Mouse (Mus musculus) kidney, embryonic 16.5 days (tissue): ENCODE measurements at regions not wholly inside any gene's neighbourhood (a gene's known extent, or its start where the extent isn't known, plus 50 kb on each side); places are given as distances from the start of the nearest gene placed in this dataset.
"Not testable (repeated sequence)": the region's sequence is repeated elsewhere in the genome, so short reads cannot be mapped to it uniquely, and the experiment has no call there.

ENCODE experiments used
- ATAC-seq: fragments of 200-750 bp; cut with Nextera tagmentation; 2 replicates; pipeline ENCODE4 v1.8.0; 2017; ENCODE audit warnings: moderate TSS enrichment; ENCODE audit not compliant: low FRiP score, low TSS enrichment
- H3K27ac ChIP-seq: fragments of 300-500 bp; sonication (generic); 2 replicates; pipeline ENCODE4 v1.5.1; 2014; ENCODE audit warnings: low read length
- H3K27me3 ChIP-seq: fragments of 300-500 bp; sonication (generic); 2 replicates; pipeline ENCODE4 v1.6.1; 2014; ENCODE audit warnings: low read length, control low read depth, mixed read lengths; ENCODE audit not compliant: insufficient read depth
- H3K36me3 ChIP-seq: fragments of 300-500 bp; sonication (generic); 2 replicates; pipeline ENCODE4 v1.6.1; 2014; ENCODE audit warnings: low read length, control low read depth, mixed read lengths; ENCODE audit not compliant: insufficient read depth
- H3K4me1 ChIP-seq: fragments of 300-500 bp; sonication (generic); 2 replicates; pipeline ENCODE4 v1.6.1; 2014; ENCODE audit warnings: low read length, control low read depth, mixed read lengths; ENCODE audit not compliant: insufficient read depth
- H3K4me2 ChIP-seq: fragments of 300-500 bp; sonication (generic); replicated peaks from 2 replicates; pipeline ENCODE4 v1.6.1; 2014; ENCODE audit warnings: low read depth, low read length
- H3K4me3 ChIP-seq: fragments of 300-500 bp; sonication (generic); 2 replicates; pipeline ENCODE4 v1.5.1; 2014; ENCODE audit warnings: mild to moderate bottlenecking, low read length
- H3K9ac ChIP-seq: fragments of 300-500 bp; sonication (generic); replicated peaks from 2 replicates; pipeline ENCODE4 v1.6.1; 2014; ENCODE audit warnings: low read length
- H3K9me3 ChIP-seq: fragments of 300-500 bp; sonication (generic); 2 replicates; pipeline ENCODE4 v1.6.1; 2016; ENCODE audit warnings: low read length, control low read depth
- WGBS: fragments of 180-500 bp; shearing (Covaris S2); extraction: QIAGEN DNeasy Blood & Tissue Kit; methylation state at CpG from one replicate; pipeline ENCODE4 v1.1.7; 2014; 5-methylcytosine and 5-hydroxymethylcytosine counted together

- Histone ChIP-seq H3K4me3 (no peak overlapping the region), H3K36me3 (no peaks in the 10 kb centered on the region), H3K4me2 (no peak overlapping the region), H3K9ac (no peak overlapping the region), H3K27ac (no peak overlapping the region), H3K9me3 (0 out of 2 replicates have a peak, but pooled peaks cover 2% of the 10 kb centered on the region), H3K4me1 (peaks cover 14% of the 10 kb centered on the region), H3K27me3 (no peaks in the 10 kb centered on the region)
- no peak for ATAC-seq
Measured at GRCm38 (mm10) chr2:63706643-63707042, 391.2 kb downstream of the Fign start.

GRCm38 (mm10) chr2:63706183-63706582 is 391.7 kb downstream of the Fign start:
- 85% methylated on average over 3 of the region's 3 CpGs for WGBS
- no peak overlapping the region for H3K4me2 ChIP-seq

GRCm38 (mm10) chr2:63702333-63703096 is 395.3 kb downstream of the Fign start:
- WGBS: under 1% methylated on average over 22 of the region's 22 CpGs
- peak overlapping the region; percentile 79 for H3K27ac ChIP-seq

More at GRCm38 (mm10) chr2:63706183-63706582, 391.7 kb downstream of the Fign start:
- Histone ChIP-seq H3K27ac (no peak overlapping the region), H3K9ac (no peak overlapping the region), H3K36me3 (no peaks in the 10 kb centered on the region), H3K27me3 (no peaks in the 10 kb centered on the region), H3K4me3 (no peak overlapping the region), H3K9me3 (0 out of 2 replicates have a peak, but pooled peaks cover 2% of the 10 kb centered on the region), H3K4me1 (peaks cover 14% of the 10 kb centered on the region)
- no peak for ATAC-seq

GRCm38 (mm10) chr2:63701861-63702260 is 396.0 kb downstream of the Fign start:
- Histone ChIP-seq H3K4me2 (peak overlapping the region; percentile 63), H3K4me3 (peak overlapping the region; percentile 44), H3K36me3 (no peaks in the 10 kb centered on the region), H3K4me1 (peaks cover 14% of the 10 kb centered on the region), H3K9me3 (no peaks in the 10 kb centered on the region), H3K27me3 (no peaks in the 10 kb centered on the region), H3K27ac (peak overlapping the region; percentile 79; the same call in 1 of the 2 replicates), H3K9ac (no peak overlapping the region)
- WGBS: 21% methylated on average over 13 of the region's 13 CpGs
- peak; percentile 62 for ATAC-seq

More at GRCm38 (mm10) chr2:63702333-63703096, 395.3 kb downstream of the Fign start:
- H3K4me1 ChIP-seq: peaks cover 14% of the 10 kb centered on the region
- H3K27me3 ChIP-seq: no peaks in the 10 kb centered on the region
- H3K4me2 ChIP-seq: peak overlapping the region; percentile 63
- peak overlapping the region; percentile 62 for H3K9ac ChIP-seq
- ATAC-seq: peak; percentile 99
- no peaks in the 10 kb centered on the region for H3K9me3 ChIP-seq
- H3K4me3 ChIP-seq: peak overlapping the region; percentile 44
- H3K36me3 ChIP-seq: no peaks in the 10 kb centered on the region

GRCm38 (mm10) chr2:63700255-63700654 is 397.6 kb downstream of the Fign start:
- H3K4me2 ChIP-seq: no peak overlapping the region
- H3K36me3 ChIP-seq: no peaks in the 10 kb centered on the region
- H3K9me3 ChIP-seq: no peaks in the 10 kb centered on the region
- H3K9ac ChIP-seq: no peak overlapping the region
- H3K4me1 ChIP-seq: peaks cover 14% of the 10 kb centered on the region
- WGBS: 18% methylated on average over 3 of the region's 3 CpGs
- no peak for ATAC-seq
- H3K27ac ChIP-seq: no peak overlapping the region
- no peaks in the 10 kb centered on the region for H3K27me3 ChIP-seq
- H3K4me3 ChIP-seq: no peak overlapping the region

- WGBS: 75% methylated on average over 3 of the region's 3 CpGs
Measured at GRCm38 (mm10) chr2:63669700-63670099, 428.1 kb downstream of the Fign start.

GRCm38 (mm10) chr2:63668784-63669183 is 429.1 kb downstream of the Fign start:
- no peaks in the 10 kb centered on the region for H3K9me3 ChIP-seq
- no peaks in the 10 kb centered on the region for H3K4me1 ChIP-seq
- H3K27ac ChIP-seq: no peak overlapping the region
- no peaks in the 10 kb centered on the region for H3K36me3 ChIP-seq
- WGBS: 77% methylated on average over 7 of the region's 7 CpGs
- ATAC-seq: 0 out of 2 replicates have a peak, but pooled peaks have one; percentile 6
- no peak overlapping the region for H3K9ac ChIP-seq
- H3K4me3 ChIP-seq: no peak overlapping the region
- no peak overlapping the region for H3K4me2 ChIP-seq
- H3K27me3 ChIP-seq: no peaks in the 10 kb centered on the region

More at GRCm38 (mm10) chr2:63669700-63670099, 428.1 kb downstream of the Fign start:
- no peak overlapping the region for H3K4me3 ChIP-seq
- H3K9me3 ChIP-seq: no peaks in the 10 kb centered on the region
- H3K4me2 ChIP-seq: no peak overlapping the region
- H3K4me1 ChIP-seq: no peaks in the 10 kb centered on the region
- H3K27me3 ChIP-seq: no peaks in the 10 kb centered on the region
- H3K27ac ChIP-seq: no peak overlapping the region
- H3K9ac ChIP-seq: no peak overlapping the region
- no peaks in the 10 kb centered on the region for H3K36me3 ChIP-seq
- ATAC-seq: no peak

- WGBS: 94% methylated on average over 2 of the region's 2 CpGs
- H3K27ac ChIP-seq, ATAC-seq, H3K4me1 ChIP-seq, H3K4me3 ChIP-seq, H3K4me2 ChIP-seq, H3K36me3 ChIP-seq, H3K27me3 ChIP-seq, H3K9ac ChIP-seq, H3K9me3 ChIP-seq: not testable (repeated sequence)
Measured at GRCm38 (mm10) chr2:63659947-63660346, 437.9 kb downstream of the Fign start.
